Mouse (Mus musculus) stomach, embryonic 14.5 days (tissue): ENCODE results near the gene Gtf2h3. TPM values are rescaled to one million over a fixed set of nuclear protein-coding genes. Genes with fewer than 3 reads are reported as not detected.

ENCODE experiments used
- ATAC-seq: fragments of 200-750 bp; cut with Nextera tagmentation; 2 replicates; pipeline ENCODE4 v1.8.0; 2017; ENCODE audit warnings: low read depth, moderate TSS enrichment; ENCODE audit not compliant: insufficient number of reproducible peaks, insufficient read depth, low FRiP score
- H3K27ac ChIP-seq: fragments of 300-500 bp; sonication (generic); 2 replicates; pipeline ENCODE4 v1.5.1; 2014; ENCODE audit warnings: mild to moderate bottlenecking, low read length, moderate library complexity, mixed read lengths
- H3K27me3 ChIP-seq: fragments of 300-500 bp; sonication (generic); 2 replicates; pipeline ENCODE4 v1.6.1; 2014; ENCODE audit warnings: low read length, control low read depth, mixed read lengths; ENCODE audit not compliant: control insufficient read depth, insufficient read depth
- H3K36me3 ChIP-seq: fragments of 300-500 bp; sonication (generic); 2 replicates; pipeline ENCODE4 v1.6.1; 2014; ENCODE audit warnings: mild to moderate bottlenecking, control low read depth, low read length, moderate library complexity, mixed read lengths; ENCODE audit not compliant: control insufficient read depth, insufficient read depth
- H3K4me1 ChIP-seq: fragments of 300-500 bp; sonication (generic); 2 replicates; pipeline ENCODE4 v1.6.1; 2014; ENCODE audit warnings: low read length, control low read depth, mixed read lengths; ENCODE audit not compliant: control insufficient read depth, insufficient read depth
- H3K4me2 ChIP-seq: fragments of 300-500 bp; sonication (generic); replicated peaks from 2 replicates; pipeline ENCODE4 v1.6.1; 2014; ENCODE audit warnings: low read depth, low read length, control low read depth
- H3K4me3 ChIP-seq: fragments of 300-500 bp; sonication (generic); 2 replicates; pipeline ENCODE4 v1.5.1; 2014; ENCODE audit warnings: low read depth, low read length, control low read depth
- H3K9ac ChIP-seq: fragments of 300-500 bp; sonication (generic); replicated peaks from 2 replicates; pipeline ENCODE4 v1.6.1; 2014; ENCODE audit warnings: low read depth, mild to moderate bottlenecking, control low read depth, low read length, moderate library complexity, mixed read lengths
- H3K9me3 ChIP-seq: fragments of 300-500 bp; sonication (generic); 2 replicates; pipeline ENCODE4 v1.6.1; 2016; ENCODE audit warnings: low read depth, low read length, control low read depth; ENCODE audit not compliant: control insufficient read depth
- whole genome bisulfite sequencing: fragments of 180-500 bp; shearing (Covaris S2); extraction: QIAGEN DNeasy Blood & Tissue Kit; methylation state at CpG from one replicate; pipeline ENCODE4 v1.1.7; 2014; 5-methylcytosine and 5-hydroxymethylcytosine counted together
- polyA plus RNA-seq: library from polyadenylated mRNA; unstranded; fragments of >200 nt; fragmentation: Nextera tagmentation; extraction: Ambion mirVana; gene quantifications from 2 replicates; pipeline ENCODE4 v1.2.1, GENCODE M21; 2014

Gtf2h3 gene
- polyA plus RNA-seq, 1 experiment from 2014 or later, result 73.6 TPM

- no peaks in the 10 kb centered on the region for H3K27me3 ChIP-seq
- H3K9me3 ChIP-seq, result no peaks in the 10 kb centered on the region
- H3K9ac ChIP-seq, result peak within 1 kb of the TSS; percentile 61
- H3K27ac ChIP-seq, result peak within 1 kb of the TSS; percentile 69
- H3K4me3 ChIP-seq, result peak within 1 kb of the TSS; percentile 90
- peak; percentile 81 for ATAC-seq
- WGBS, result under 1% methylated on average over 55 of the region's 66 CpGs
- peak within 1 kb of the TSS; percentile 72 for H3K4me2 ChIP-seq
- H3K36me3 ChIP-seq, result peaks cover 34% of the 10 kb centered on the region
- H3K4me1 ChIP-seq, result no peaks in the 10 kb centered on the region
These were observed 26.2 kb upstream of the Gtf2h3 start, which contains the start of gene Ddx55 for GRCm38 (mm10) chr5:124552558-124553307. Gene Ddx55, plus strand, starts transcription at chr5:124552864.

- H3K9ac ChIP-seq, result no peak overlapping the region
- H3K36me3 ChIP-seq, result peaks cover 33% of the 10 kb centered on the region
- H3K4me3 ChIP-seq, result peak overlapping the region; percentile 90; the same call in 1 of the 2 replicates
- no peaks in the 10 kb centered on the region for H3K4me1 ChIP-seq
- WGBS, result 72% methylated on average over 6 of the region's 6 CpGs
- no peaks in the 10 kb centered on the region for H3K9me3 ChIP-seq
- H3K27ac ChIP-seq, result no peak overlapping the region
- H3K4me2 ChIP-seq, result peak overlapping the region; percentile 72; the same call in 1 of the 2 replicates
- ATAC-seq, result no peak
- H3K27me3 ChIP-seq, result no peaks in the 10 kb centered on the region
These were observed 25.3 kb upstream of the Gtf2h3 start for GRCm38 (mm10) chr5:124553607-124554006.

- Histone ChIP-seq H3K27ac (no peak overlapping the region), H3K9me3 (no peaks in the 10 kb centered on the region), H3K4me2 (no peak overlapping the region), H3K36me3 (peaks cover 41% of the 10 kb centered on the region), H3K9ac (no peak overlapping the region), H3K4me3 (no peak overlapping the region), H3K27me3 (no peaks in the 10 kb centered on the region), H3K4me1 (no peaks in the 10 kb centered on the region)
- 79% methylated on average over 1 of the region's 1 CpGs for WGBS
- no peak for ATAC-seq
These were observed 23.8 kb upstream of the Gtf2h3 start for GRCm38 (mm10) chr5:124555145-124555544.

- H3K9me3 ChIP-seq, result no peaks in the 10 kb centered on the region
- no peak overlapping the region for H3K4me2 ChIP-seq
- whole genome bisulfite sequencing, result 86% methylated on average over 12 of the region's 12 CpGs
- H3K4me1 ChIP-seq, result no peaks in the 10 kb centered on the region
- H3K27me3 ChIP-seq, result no peaks in the 10 kb centered on the region
- no peak overlapping the region for H3K4me3 ChIP-seq
- H3K27ac ChIP-seq, result no peak overlapping the region
- peaks cover 70% of the 10 kb centered on the region for H3K36me3 ChIP-seq
- no peak for ATAC-seq
- no peak overlapping the region for H3K9ac ChIP-seq
These were observed 7.9 kb upstream of the Gtf2h3 start for GRCm38 (mm10) chr5:124571068-124571467.

- ATAC-seq, result no peak
- Histone ChIP-seq H3K4me2 (no peak overlapping the region), H3K9me3 (no peaks in the 10 kb centered on the region), H3K9ac (no peak overlapping the region), H3K4me1 (peaks cover 14% of the 10 kb centered on the region; the same call in 1 of the 2 replicates), H3K27ac (no peak overlapping the region), H3K36me3 (peaks cover 51% of the 10 kb centered on the region), H3K4me3 (no peak overlapping the region), H3K27me3 (no peaks in the 10 kb centered on the region)
- 83% methylated on average over 7 of the region's 7 CpGs for WGBS
These were observed 3.5 kb upstream of the Gtf2h3 start for GRCm38 (mm10) chr5:124575467-124575866.

GRCm38 (mm10) chr5:124582515-124582914 is 3.6 kb downstream of the Gtf2h3 start:
- WGBS, result 87% methylated on average over 5 of the region's 5 CpGs
- H3K9me3 ChIP-seq, result no peaks in the 10 kb centered on the region
- no peak for ATAC-seq
- H3K4me2 ChIP-seq, result no peak overlapping the region
- H3K27me3 ChIP-seq, result no peaks in the 10 kb centered on the region
- H3K4me3 ChIP-seq, result no peak overlapping the region
- peaks cover 24% of the 10 kb centered on the region for H3K36me3 ChIP-seq
- no peak overlapping the region for H3K9ac ChIP-seq
- H3K4me1 ChIP-seq, result peaks cover 14% of the 10 kb centered on the region; the same call in 1 of the 2 replicates
- no peak overlapping the region for H3K27ac ChIP-seq

- no peak overlapping the region for H3K27ac ChIP-seq
- H3K9ac ChIP-seq, result no peak overlapping the region
- H3K4me3 ChIP-seq, result no peak overlapping the region
- no peaks in the 10 kb centered on the region for H3K4me1 ChIP-seq
- peaks cover 59% of the 10 kb centered on the region for H3K36me3 ChIP-seq
- WGBS, result 91% methylated on average over 3 of the region's 3 CpGs
- no peaks in the 10 kb centered on the region for H3K9me3 ChIP-seq
- H3K27me3 ChIP-seq, result no peaks in the 10 kb centered on the region
- H3K4me2 ChIP-seq, result no peak overlapping the region
- no peak for ATAC-seq
These were observed 13.8 kb downstream of the Gtf2h3 start for GRCm38 (mm10) chr5:124592768-124593167.

GRCm38 (mm10) chr5:124598224-124599174 is 19.6 kb downstream of the Gtf2h3 start:
- peaks cover 34% of the 10 kb centered on the region for H3K36me3 ChIP-seq
- H3K4me2 ChIP-seq, result peak overlapping the region; percentile 94
- WGBS, result 6% methylated on average over 30 of the region's 30 CpGs
- H3K27me3 ChIP-seq, result no peaks in the 10 kb centered on the region
- peaks cover 6% of the 10 kb centered on the region; the same call in 1 of the 2 replicates for H3K4me1 ChIP-seq
- no peak overlapping the region for H3K27ac ChIP-seq
- ATAC-seq, result peak; percentile 100
- H3K9ac ChIP-seq, result peak overlapping the region; percentile 50
- no peaks in the 10 kb centered on the region for H3K9me3 ChIP-seq
- peak overlapping the region; percentile 89 for H3K4me3 ChIP-seq
